Mouse (Mus musculus) erythroblast, embryonic 14.5 days (primary cell): Measurements from ENCODE around the gene Il17d. TPM values are rescaled to one million over a fixed set of nuclear protein-coding genes. Genes with fewer than 3 reads are reported as not detected.

Source experiments
- H3K27me3 ChIP-seq: 2 replicates; pipeline ENCODE4 v1.6.1; 2012; ENCODE audit warnings: inconsistent platforms; ENCODE audit not compliant: control insufficient read depth
- H3K36me3 ChIP-seq: 2 replicates; pipeline ENCODE4 v1.6.1; 2012; ENCODE audit warnings: mild to moderate bottlenecking, inconsistent platforms; ENCODE audit not compliant: control insufficient read depth
- H3K4me1 ChIP-seq: 2 replicates; pipeline ENCODE4 v1.6.1; 2012; ENCODE audit warnings: inconsistent platforms; ENCODE audit not compliant: control insufficient read depth
- H3K4me3 ChIP-seq: replicated peaks from 2 replicates; pipeline ENCODE3; 2012; ENCODE audit warnings: moderate library complexity, mild to moderate bottlenecking, inconsistent platforms
- H3K9me3 ChIP-seq: 2 replicates; pipeline ENCODE4 v1.6.1; 2012; ENCODE audit warnings: low read length, inconsistent platforms, mixed read lengths; ENCODE audit not compliant: control insufficient read depth
- GATA1 ChIP-seq: IDR thresholded peaks from 2 replicates; pipeline ENCODE4 v1.6.1; 2012; ENCODE audit warnings: low read length, inconsistent platforms, mixed read lengths
- TAL1 ChIP-seq: IDR thresholded peaks from 3 replicates; pipeline ENCODE4 v1.6.1; 2012; ENCODE audit warnings: low read length, inconsistent platforms, mixed read lengths
- polyA plus RNA-seq: library from polyadenylated mRNA; stranded (reverse); fragments of >175 nt; gene quantifications from 2 replicates; pipeline ENCODE4 v1.2.3, GENCODE M21; 2012

Gene Il17d
- polyA plus RNA-seq, 1 experiment, result not detected

DNA sequence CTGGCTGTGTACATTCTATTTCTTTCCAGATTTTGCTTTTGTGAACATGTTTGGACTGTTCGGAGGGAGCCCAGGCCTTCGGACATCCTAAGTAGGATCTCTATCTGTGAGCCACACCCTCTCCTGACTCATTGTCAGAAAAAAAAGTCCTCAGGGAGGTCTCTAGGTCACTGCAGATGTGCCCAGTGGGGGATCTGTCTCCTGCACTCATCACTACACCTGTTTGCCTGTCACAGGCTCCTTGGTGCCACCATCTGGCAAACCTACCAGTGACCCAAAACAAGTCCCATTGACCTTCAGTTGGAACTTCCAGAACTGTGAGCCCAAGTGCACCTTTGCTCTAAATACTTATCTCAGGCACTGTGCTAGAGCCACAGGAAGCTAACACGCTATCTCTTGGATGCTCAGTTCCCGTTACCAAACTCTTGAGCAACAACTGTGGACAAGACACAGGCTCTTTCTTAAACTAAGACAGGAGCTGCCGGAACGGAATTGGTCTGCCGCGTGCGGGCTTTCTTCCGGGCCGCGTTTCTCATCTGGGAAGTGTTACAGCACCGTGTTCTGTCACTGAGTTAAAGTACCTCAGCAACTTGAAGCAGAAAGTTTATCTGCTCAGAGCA is 19.0 kb downstream of the Il17d start:
- Histone ChIP-seq H3K4me1 (peaks cover 11% of the 10 kb centered on the region), H3K27me3 (peaks cover 12% of the 10 kb centered on the region), H3K9me3 (no peaks in the 10 kb centered on the region), H3K4me3 (no peak overlapping the region), H3K36me3 (no peaks in the 10 kb centered on the region; the same call in 1 of the 2 replicates)
- TF ChIP-seq TAL1 (no peak), GATA1 (no peak)

GRCm38 (mm10) chr14:57545526-57545925 is 20.9 kb downstream of the Il17d start:
- Histone ChIP-seq H3K4me3 (no peak overlapping the region), H3K9me3 (no peaks in the 10 kb centered on the region), H3K27me3 (peaks cover 8% of the 10 kb centered on the region), H3K4me1 (peaks cover 11% of the 10 kb centered on the region), H3K36me3 (peaks cover 12% of the 10 kb centered on the region)
- TF ChIP-seq GATA1 (no peak), TAL1 (no peak)

GRCm38 (mm10) chr14:57546131-57546530 is 21.6 kb downstream of the Il17d start:
- H3K36me3 ChIP-seq, result peaks cover 12% of the 10 kb centered on the region
- peaks cover 11% of the 10 kb centered on the region for H3K4me1 ChIP-seq
- no peaks in the 10 kb centered on the region for H3K9me3 ChIP-seq
- peaks cover 8% of the 10 kb centered on the region for H3K27me3 ChIP-seq
- H3K4me3 ChIP-seq, result no peak overlapping the region
- no peak for TF ChIP-seq GATA1
- TF ChIP-seq TAL1, result no peak

- no peak overlapping the region for H3K4me3 ChIP-seq
- peaks cover 12% of the 10 kb centered on the region for H3K36me3 ChIP-seq
- H3K9me3 ChIP-seq, result no peaks in the 10 kb centered on the region
- no peak for TF ChIP-seq TAL1
- no peak for TF ChIP-seq GATA1
- peaks cover 11% of the 10 kb centered on the region for H3K4me1 ChIP-seq
- H3K27me3 ChIP-seq, result peaks cover 8% of the 10 kb centered on the region
These were observed 22.0 kb downstream of the Il17d start for GRCm38 (mm10) chr14:57546557-57547021.

- H3K4me1 ChIP-seq, result peaks cover 11% of the 10 kb centered on the region
- no peak for TF ChIP-seq TAL1
- TF ChIP-seq GATA1, result no peak
- no peak overlapping the region for H3K4me3 ChIP-seq
- H3K9me3 ChIP-seq, result no peaks in the 10 kb centered on the region
- peaks cover 12% of the 10 kb centered on the region for H3K36me3 ChIP-seq
- H3K27me3 ChIP-seq, result peaks cover 5% of the 10 kb centered on the region
These were observed 22.5 kb downstream of the Il17d start for GRCm38 (mm10) chr14:57547062-57547461.

- Histone ChIP-seq H3K9me3 (no peaks in the 10 kb centered on the region), H3K4me1 (no peaks in the 10 kb centered on the region), H3K4me3 (no peak overlapping the region), H3K36me3 (peaks cover 14% of the 10 kb centered on the region), H3K27me3 (no peaks in the 10 kb centered on the region)
- no peak for TF ChIP-seq GATA1
- TF ChIP-seq TAL1, result no peak
These were observed 28.4 kb downstream of the Il17d start for GRCm38 (mm10) chr14:57552945-57553344.

DNA sequence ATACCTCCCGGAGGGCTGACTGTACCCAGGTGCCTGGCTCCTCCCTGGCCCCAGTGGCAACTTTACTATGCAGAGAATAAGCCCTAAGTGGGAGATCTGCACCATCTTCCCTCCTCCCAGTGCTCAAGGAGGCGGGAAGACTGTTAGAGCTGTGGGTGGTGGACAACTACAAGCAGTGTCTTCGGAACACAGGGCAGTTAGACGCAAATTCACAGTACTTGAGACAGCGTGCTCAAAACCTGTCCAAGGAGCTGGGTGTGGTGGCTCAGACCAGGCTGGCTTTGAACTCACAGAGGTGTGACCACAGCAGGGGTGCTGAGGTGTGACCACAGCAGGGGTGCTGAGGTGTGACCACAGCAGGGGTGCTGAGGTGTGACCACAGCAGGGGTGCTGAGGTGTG is 29.9 kb downstream of the Il17d start:
- H3K4me1 ChIP-seq, result no peaks in the 10 kb centered on the region
- H3K9me3 ChIP-seq, result no peaks in the 10 kb centered on the region
- no peak overlapping the region for H3K4me3 ChIP-seq
- TF ChIP-seq TAL1 (no peak), GATA1 (no peak)
- H3K36me3 ChIP-seq, result peaks cover 7% of the 10 kb centered on the region
- H3K27me3 ChIP-seq, result no peaks in the 10 kb centered on the region

DNA sequence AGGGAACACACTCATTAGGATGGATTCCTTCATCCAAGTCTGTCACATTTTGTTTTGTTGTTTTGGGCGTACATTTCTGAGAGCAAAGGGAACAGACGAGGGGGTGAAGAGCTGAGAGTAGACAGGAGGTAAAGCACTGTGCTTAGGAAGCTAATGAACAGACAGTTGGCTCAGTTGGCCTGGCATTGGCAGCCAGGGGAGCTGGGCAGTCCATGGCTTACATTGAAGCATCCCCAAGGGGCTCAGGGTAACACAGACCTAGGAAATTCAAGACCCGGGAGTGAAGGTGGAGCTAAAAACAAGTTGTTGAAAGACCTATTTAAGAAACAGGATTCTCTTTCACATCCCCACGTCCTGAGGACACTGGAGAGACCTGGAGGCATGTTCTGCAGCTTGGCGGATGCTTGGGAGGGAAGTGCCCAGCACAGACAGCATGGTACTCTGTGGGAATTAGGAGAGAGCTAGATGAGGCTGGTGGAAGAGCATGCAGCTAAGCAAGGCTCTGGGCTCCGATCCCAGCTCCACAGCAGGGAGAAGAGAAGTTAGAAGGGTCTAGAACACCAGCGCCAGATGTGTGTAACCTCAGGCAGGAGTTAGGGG is 31.0 kb downstream of the Il17d start:
- TF ChIP-seq TAL1 (no peak), GATA1 (no peak)
- no peaks in the 10 kb centered on the region for H3K4me1 ChIP-seq
- peaks cover 2% of the 10 kb centered on the region for H3K36me3 ChIP-seq
- H3K9me3 ChIP-seq, result no peaks in the 10 kb centered on the region
- H3K4me3 ChIP-seq, result no peak overlapping the region
- H3K27me3 ChIP-seq, result no peaks in the 10 kb centered on the region

DNA sequence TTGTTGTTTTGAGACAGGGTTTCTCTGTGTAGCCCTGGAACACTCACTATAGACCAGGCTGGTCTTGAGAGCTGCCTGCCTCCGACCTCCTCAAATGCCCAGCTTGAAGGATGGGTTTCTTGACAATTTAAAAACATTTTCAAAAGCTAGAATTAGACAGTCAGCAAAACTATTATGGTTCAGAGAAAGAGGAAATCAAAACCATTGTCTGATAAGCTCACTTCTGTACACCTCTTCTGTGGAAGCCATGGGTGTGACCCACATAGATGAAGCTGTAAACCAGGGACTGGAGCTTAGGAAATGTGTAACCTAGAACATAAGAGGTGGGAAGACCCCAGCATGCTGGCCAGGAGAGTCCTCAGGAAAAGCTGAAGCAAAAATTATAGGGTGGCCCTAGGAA is 32.3 kb downstream of the Il17d start:
- TF ChIP-seq GATA1 (no peak), TAL1 (no peak)

GRCm38 (mm10) chr14:57565626-57566025 is 41.0 kb downstream of the Il17d start:
- H3K4me1 ChIP-seq, result peaks cover 4% of the 10 kb centered on the region
- H3K27me3 ChIP-seq, result no peaks in the 10 kb centered on the region
- TF ChIP-seq GATA1 (no peak), TAL1 (no peak)
- H3K4me3 ChIP-seq, result no peak overlapping the region
- peaks cover 6% of the 10 kb centered on the region for H3K36me3 ChIP-seq
- H3K9me3 ChIP-seq, result no peaks in the 10 kb centered on the region

More for the DNA sequence above, 32.3 kb downstream of the Il17d start:
- H3K4me3 ChIP-seq, result no peak overlapping the region
- no peaks in the 10 kb centered on the region for H3K9me3 ChIP-seq
- peaks cover 2% of the 10 kb centered on the region for H3K36me3 ChIP-seq
- H3K4me1 ChIP-seq, result no peaks in the 10 kb centered on the region
- H3K27me3 ChIP-seq, result no peaks in the 10 kb centered on the region
